Mouse (Mus musculus) liver, embryonic 11.5 days (tissue): ENCODE results near the gene Colec11. TPM values are rescaled to one million over a fixed set of nuclear protein-coding genes. Genes with fewer than 3 reads are reported as not detected.

Experiments used
- ATAC-seq: fragments of 200-750 bp; cut with Nextera tagmentation; replicated peaks from 2 replicates; pipeline ENCODE4 v1.8.0; 2017; ENCODE audit warnings: moderate number of reproducible peaks, mild to moderate bottlenecking, moderate TSS enrichment, moderate library complexity; ENCODE audit not compliant: low FRiP score
- DNase-seq: peaks from one replicate; pipeline ENCODE4 v3.0.0-alpha.2; 2017; ENCODE audit warnings: low spot score
- H3K27ac ChIP-seq: fragments of 300-500 bp; sonication (generic); 2 replicates; pipeline ENCODE4 v1.5.1; 2014; ENCODE audit warnings: mild to moderate bottlenecking, low read depth, low read length, control low read depth
- H3K27me3 ChIP-seq: fragments of 300-500 bp; sonication (generic); replicated peaks from 2 replicates; pipeline ENCODE4 v1.6.1; 2014; ENCODE audit warnings: low read length, mixed read lengths; ENCODE audit not compliant: control insufficient read depth, insufficient read depth
- H3K36me3 ChIP-seq: fragments of 300-500 bp; sonication (generic); 2 replicates; pipeline ENCODE4 v1.6.1; 2014; ENCODE audit warnings: mild to moderate bottlenecking, low read length, moderate library complexity, mixed read lengths; ENCODE audit not compliant: control insufficient read depth, insufficient read depth
- H3K4me1 ChIP-seq: fragments of 300-500 bp; sonication (generic); replicated peaks from 2 replicates; pipeline ENCODE4 v1.6.1; 2014; ENCODE audit warnings: low read length, mixed read lengths; ENCODE audit not compliant: control insufficient read depth, insufficient read depth
- H3K4me2 ChIP-seq: fragments of 300-500 bp; sonication (generic); 2 replicates; pipeline ENCODE4 v1.6.1; 2014; ENCODE audit warnings: mild to moderate bottlenecking, control low read depth, moderate library complexity
- H3K4me3 ChIP-seq: fragments of 300-500 bp; sonication (generic); 2 replicates; pipeline ENCODE4 v1.5.1; 2014; ENCODE audit warnings: low read depth, low read length, control low read depth
- H3K9ac ChIP-seq: fragments of 300-500 bp; sonication (generic); 2 replicates; pipeline ENCODE4 v1.6.1; 2014; ENCODE audit warnings: low read depth, low read length, control low read depth
- H3K9me3 ChIP-seq: fragments of 300-500 bp; sonication (generic); 2 replicates; pipeline ENCODE4 v1.6.1; 2016; ENCODE audit warnings: low read length, inconsistent platforms, mixed read lengths; ENCODE audit not compliant: control insufficient read depth
- WGBS: fragments of 180-500 bp; shearing (Covaris S2); extraction: QIAGEN DNeasy Blood & Tissue Kit; methylation state at CpG from one replicate; pipeline ENCODE4 v1.1.7; 2014; 5-methylcytosine and 5-hydroxymethylcytosine counted together
- polyA plus RNA-seq: library from polyadenylated mRNA; unstranded; fragments of >200 nt; fragmentation: Nextera tagmentation; extraction: Ambion mirVana; gene quantifications from 2 replicates; pipeline ENCODE4 v1.2.1, GENCODE M21; 2014

Colec11 gene
- polyA plus RNA-seq, 1 experiment from 2014 or later = 24.2 TPM

- Histone ChIP-seq H3K27ac (no peak overlapping the region), H3K27me3 (no peaks in the 10 kb centered on the region), H3K9me3 (no peaks in the 10 kb centered on the region), H3K9ac (no peak overlapping the region), H3K4me2 (no peak overlapping the region), H3K4me3 (no peak overlapping the region), H3K4me1 (no peaks in the 10 kb centered on the region), H3K36me3 (no peaks in the 10 kb centered on the region)
- ATAC-seq (no peak), DNase-seq (no peak)
- WGBS = 71% methylated on average over 7 of the region's 7 CpGs
Observed at GRCm38 (mm10) chr12:28614401-28614800, 8.8 kb downstream of the Colec11 start.

DNA sequence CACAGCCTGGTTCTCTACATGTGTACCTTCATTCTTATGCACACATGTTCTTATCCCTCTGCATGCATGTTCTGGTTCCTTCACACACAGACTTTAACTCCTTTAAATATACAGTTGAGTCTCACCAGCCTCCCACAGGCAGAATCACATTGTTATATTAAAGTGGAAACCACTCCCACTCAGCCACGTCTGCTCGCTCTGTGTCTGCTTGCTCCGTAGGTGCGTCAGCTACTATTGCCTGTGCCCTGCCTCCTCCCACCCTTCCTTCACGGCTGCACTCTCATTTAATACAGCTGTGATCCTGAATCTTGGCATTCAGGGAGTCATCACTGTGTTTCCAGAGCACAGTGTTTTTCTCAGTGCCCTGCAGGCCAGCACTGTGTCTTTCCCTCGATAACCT is 10.8 kb downstream of the Colec11 start:
- ATAC-seq = no peak
- H3K27ac ChIP-seq = no peak overlapping the region

GRCm38 (mm10) chr12:28607546-28608305 is 15.5 kb downstream of the Colec11 start:
- WGBS = 63% methylated on average over 17 of the region's 17 CpGs
- Histone ChIP-seq H3K4me2 (no peak overlapping the region), H3K27ac (no peak overlapping the region)

More for the DNA sequence above, 10.8 kb downstream of the Colec11 start:
- no peaks in the 10 kb centered on the region for H3K36me3 ChIP-seq
- H3K4me3 ChIP-seq = no peak overlapping the region
- no peak for DNase-seq
- no peaks in the 10 kb centered on the region for H3K27me3 ChIP-seq
- H3K9ac ChIP-seq = no peak overlapping the region
- no peaks in the 10 kb centered on the region for H3K9me3 ChIP-seq
- 64% methylated on average over 6 of the region's 6 CpGs for WGBS
- no peaks in the 10 kb centered on the region for H3K4me1 ChIP-seq
- H3K4me2 ChIP-seq = no peak overlapping the region

DNA sequence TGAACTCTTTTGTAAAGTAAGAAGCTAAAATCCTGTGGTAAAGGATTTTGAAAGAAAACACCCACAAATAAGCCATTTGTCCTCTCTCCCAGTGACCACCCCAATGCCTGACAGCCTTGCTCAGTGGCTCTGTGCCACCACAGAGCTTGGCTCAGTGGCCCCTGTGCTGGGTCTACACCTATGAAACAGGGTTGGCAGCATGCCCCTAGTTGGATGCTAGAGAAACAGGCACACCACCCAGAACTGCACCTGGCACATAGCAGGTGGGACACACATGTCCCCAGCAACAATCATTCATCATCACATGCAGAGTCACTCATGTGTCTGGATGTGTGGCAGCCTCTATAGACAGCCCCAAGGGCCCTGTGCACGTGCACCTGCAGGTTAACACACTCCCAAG is 19.7 kb downstream of the Colec11 start:
- H3K4me1 ChIP-seq = no peaks in the 10 kb centered on the region
- H3K4me3 ChIP-seq = no peak overlapping the region
- no peak overlapping the region for H3K4me2 ChIP-seq
- no peaks in the 10 kb centered on the region for H3K27me3 ChIP-seq
- DNase-seq (no peak), ATAC-seq (no peak)
- H3K9me3 ChIP-seq = no peaks in the 10 kb centered on the region
- no peaks in the 10 kb centered on the region for H3K36me3 ChIP-seq
- H3K27ac ChIP-seq = no peak overlapping the region
- WGBS = 56% methylated on average over 1 of the region's 1 CpGs
- H3K9ac ChIP-seq = no peak overlapping the region

More at GRCm38 (mm10) chr12:28607546-28608305, 15.5 kb downstream of the Colec11 start:
- ATAC-seq = no peak
- no peak for DNase-seq
- Histone ChIP-seq H3K27me3 (no peaks in the 10 kb centered on the region), H3K36me3 (no peaks in the 10 kb centered on the region), H3K4me3 (no peak overlapping the region), H3K9me3 (no peaks in the 10 kb centered on the region), H3K9ac (no peak overlapping the region), H3K4me1 (no peaks in the 10 kb centered on the region)

- H3K9me3 ChIP-seq = no peaks in the 10 kb centered on the region
- no peaks in the 10 kb centered on the region for H3K27me3 ChIP-seq
- H3K9ac ChIP-seq = no peak overlapping the region
- H3K4me3 ChIP-seq = no peak overlapping the region
- WGBS = 31% methylated on average over 4 of the region's 4 CpGs
- no peak for DNase-seq
- no peak overlapping the region for H3K4me2 ChIP-seq
- no peaks in the 10 kb centered on the region for H3K36me3 ChIP-seq
- ATAC-seq = no peak
- H3K27ac ChIP-seq = no peak overlapping the region
- no peaks in the 10 kb centered on the region for H3K4me1 ChIP-seq
Observed at GRCm38 (mm10) chr12:28602259-28602658, 20.9 kb downstream of the Colec11 start.

DNA sequence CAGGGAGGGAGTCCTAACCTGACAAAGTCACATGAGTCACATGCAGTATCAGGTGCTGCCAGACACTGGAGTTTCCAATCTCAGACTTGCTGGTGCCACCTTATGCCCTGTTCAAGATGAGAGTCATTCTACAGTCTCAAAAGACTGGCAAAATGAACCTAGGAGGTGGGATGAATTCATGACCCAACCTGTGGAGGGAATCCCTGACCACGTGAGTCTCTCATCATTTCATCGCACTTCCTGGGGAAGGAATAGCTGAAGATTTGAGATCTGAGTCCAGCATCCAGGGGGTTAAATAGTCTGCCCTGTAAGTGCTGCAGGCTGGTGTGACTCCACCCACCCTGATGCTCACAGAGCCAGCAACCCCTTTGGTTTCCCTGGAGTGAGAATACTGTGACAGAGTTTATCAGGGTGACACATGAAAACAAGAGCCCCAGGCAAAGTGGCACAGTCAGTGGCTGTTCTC is 24.6 kb downstream of the Colec11 start:
- Histone ChIP-seq H3K27ac (no peak overlapping the region), H3K9me3 (no peaks in the 10 kb centered on the region), H3K36me3 (no peaks in the 10 kb centered on the region), H3K27me3 (no peaks in the 10 kb centered on the region), H3K9ac (no peak overlapping the region), H3K4me3 (no peak overlapping the region), H3K4me1 (no peaks in the 10 kb centered on the region), H3K4me2 (no peak overlapping the region)
- WGBS = 55% methylated on average over 2 of the region's 2 CpGs
- ATAC-seq (no peak), DNase-seq (no peak)

DNA sequence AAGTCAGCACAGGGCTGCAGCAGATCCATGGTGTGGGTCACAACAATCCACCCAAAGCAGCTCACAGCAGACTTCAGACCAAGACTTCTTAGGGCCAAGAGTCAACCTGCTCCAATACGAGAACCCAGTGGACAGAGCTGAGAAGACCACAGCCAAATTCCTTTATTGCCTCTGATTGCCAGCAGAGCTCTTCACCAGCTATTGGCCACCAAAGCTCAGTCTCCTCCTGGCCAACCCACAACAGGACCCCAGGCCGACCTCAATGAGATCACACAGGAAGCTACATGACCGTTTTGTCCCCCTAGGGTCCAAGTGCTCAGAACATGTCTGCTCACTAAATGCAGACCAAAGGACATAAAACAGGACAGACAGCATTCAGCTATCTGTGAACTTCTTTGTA is 25.1 kb downstream of the Colec11 start:
- Histone ChIP-seq H3K9ac (no peak overlapping the region), H3K27me3 (no peaks in the 10 kb centered on the region), H3K36me3 (no peaks in the 10 kb centered on the region), H3K4me2 (no peak overlapping the region), H3K9me3 (no peaks in the 10 kb centered on the region), H3K4me1 (no peaks in the 10 kb centered on the region), H3K4me3 (no peak overlapping the region), H3K27ac (no peak overlapping the region)
- WGBS = 49% methylated on average over 3 of the region's 3 CpGs
- DNase-seq (no peak), ATAC-seq (no peak)

DNA sequence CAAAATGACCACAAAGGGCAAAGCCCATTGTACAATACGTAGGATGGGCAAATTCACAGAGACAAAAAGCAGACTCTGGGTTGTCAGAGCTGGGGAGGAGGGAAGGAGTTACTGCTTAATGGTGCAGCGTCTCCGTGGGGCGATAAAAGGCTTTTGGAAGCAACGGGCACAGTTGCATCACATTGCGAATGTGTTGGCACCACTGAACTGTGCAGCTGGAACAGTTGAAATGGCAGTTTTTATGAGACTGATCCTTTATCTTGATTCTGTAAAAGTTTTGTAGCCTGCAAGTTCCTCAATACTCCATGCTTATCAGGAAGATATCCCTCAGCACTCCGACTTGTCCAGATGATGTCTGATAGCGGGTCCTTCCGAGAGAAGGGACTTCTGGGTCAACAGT is 25.5 kb downstream of the Colec11 start:
- DNase-seq = no peak
- Histone ChIP-seq H3K36me3 (no peaks in the 10 kb centered on the region), H3K9ac (no peak overlapping the region), H3K27me3 (no peaks in the 10 kb centered on the region), H3K9me3 (no peaks in the 10 kb centered on the region), H3K4me1 (no peaks in the 10 kb centered on the region), H3K4me2 (no peak overlapping the region), H3K27ac (no peak overlapping the region), H3K4me3 (no peak overlapping the region)
- 76% methylated on average over 9 of the region's 9 CpGs for WGBS
- ATAC-seq = no peak

GRCm38 (mm10) chr12:28596851-28597250 is 26.3 kb downstream of the Colec11 start:
- no peaks in the 10 kb centered on the region for H3K4me1 ChIP-seq
- ATAC-seq = no peak

More at GRCm38 (mm10) chr12:28596851-28597250, 26.3 kb downstream of the Colec11 start:
- H3K36me3 ChIP-seq = no peaks in the 10 kb centered on the region
- H3K4me2 ChIP-seq = no peak overlapping the region
- no peaks in the 10 kb centered on the region for H3K27me3 ChIP-seq
- no peaks in the 10 kb centered on the region for H3K9me3 ChIP-seq
- H3K27ac ChIP-seq = no peak overlapping the region
- H3K4me3 ChIP-seq = no peak overlapping the region
- no peak overlapping the region for H3K9ac ChIP-seq
- DNase-seq = no peak
